ENCODE assay signal across 8 mouse cellular contexts in the genomic region with DNA sequence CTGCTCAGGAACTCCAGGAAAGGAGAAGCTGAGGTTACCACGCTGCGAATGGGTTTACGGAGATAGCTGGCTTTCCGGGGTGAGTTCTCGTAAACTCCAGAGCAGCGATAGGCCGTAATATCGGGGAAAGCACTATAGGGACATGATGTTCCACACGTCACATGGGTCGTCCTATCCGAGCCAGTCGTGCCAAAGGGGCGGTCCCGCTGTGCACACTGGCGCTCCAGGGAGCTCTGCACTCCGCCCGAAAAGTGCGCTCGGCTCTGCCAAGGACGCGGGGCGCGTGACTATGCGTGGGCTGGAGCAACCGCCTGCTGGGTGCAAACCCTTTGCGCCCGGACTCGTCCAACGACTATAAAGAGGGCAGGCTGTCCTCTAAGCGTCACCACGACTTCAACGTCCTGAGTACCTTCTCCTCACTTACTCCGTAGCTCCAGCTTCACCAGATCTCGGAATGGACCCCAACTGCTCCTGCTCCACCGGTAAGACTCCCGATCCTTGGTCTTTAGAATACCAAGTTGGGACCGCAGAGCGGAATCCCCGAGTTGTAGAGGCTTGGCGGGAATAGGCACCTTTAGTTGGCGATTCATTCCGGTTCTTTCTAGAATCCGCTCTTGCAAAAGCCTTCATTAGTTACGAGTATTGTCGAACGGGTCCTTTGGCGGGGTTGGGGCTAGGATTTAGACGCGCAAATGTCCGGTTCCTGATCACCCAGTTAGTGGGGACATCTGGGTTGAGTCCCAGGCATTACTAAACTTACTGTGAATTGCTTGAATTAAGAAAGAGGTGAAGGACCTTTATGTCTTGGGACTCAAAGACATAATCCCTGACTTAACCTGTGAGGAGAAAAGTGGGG. TPM values are rescaled to one million over a fixed set of nuclear protein-coding genes. Genes with fewer than 3 reads are reported as not detected.
DNase-seq lines count a peak whose midpoint lies in the region; ATAC-seq lines count a peak whose summit lies in the region.

TSS of gene Mt1 (plus strand) at position 226 of the 856 bp plus-strand sequence.

- H3K4me2 ChIP-seq in hindbrain, embryonic 15.5 days, result peak within 1 kb of the TSS; percentile 96

- H3K4me3 ChIP-seq in hindbrain, embryonic 15.5 days, result peak within 1 kb of the TSS; percentile 45

- peak; percentile 81 for ATAC-seq in hindbrain, embryonic 15.5 days (ENCODE audit: low FRiP score, low read depth)

- H3K36me3 ChIP-seq in hindbrain, embryonic 15.5 days, result no peaks in the 10 kb centered on the region

- H3K4me1 ChIP-seq in hindbrain, embryonic 15.5 days (replicated peaks), result peaks cover 26% of the 10 kb centered on the region

- no peak within 1 kb of the TSS for H3K27ac ChIP-seq in hindbrain, embryonic 15.5 days (replicated peaks)

- WGBS in hindbrain, embryonic 15.5 days, result under 1% methylated on average over 50 of the region's 50 CpGs

- DNase-seq in adrenal gland, adult (ENCODE audit: inconsistent age in 2 of 2, low spot score in 1 of 2), result peak; percentile 96 to 97
- peak; percentile 53 to 71 for DNase-seq in cerebellum, postnatal 4 days (ENCODE audit: low spot score in 2 of 2)
- peak; percentile 94 for DNase-seq in gastrocnemius, adult 18-20 months (ENCODE audit: low spot score)
- DNase-seq in left cerebral cortex, adult 11 months (ENCODE audit: low spot score), result peak; percentile 86
- DNase-seq in lung, postnatal 36 days, result peak; percentile 90
- peak; percentile 59 for DNase-seq in retina, postnatal 7 days (ENCODE audit: low read depth, low spot score)
- DNase-seq in yolk sac, embryonic 10.5 days (ENCODE audit: low spot score), result peak; percentile 95

- peaks cover 90% of the 10 kb centered on the region for H3K27me3 ChIP-seq in hindbrain, embryonic 15.5 days

- peak within 1 kb of the TSS; percentile 34 for H3K9ac ChIP-seq in hindbrain, embryonic 15.5 days

- no peaks in the 10 kb centered on the region for H3K9me3 ChIP-seq in hindbrain, embryonic 15.5 days

RNA-seq across cellular contexts. Expression of gene Mt1, which starts in this region (rescaled TPM):
- total RNA-seq in gastrocnemius, adult 18-20 months (2021), result 100 to 1,000 TPM in 1 of 2 experiments, 10 to 100 TPM in 1; 22.5 to 181 TPM
- 89.2 and 96.5 TPM in 2 replicates for polyA plus RNA-seq in hindbrain, embryonic 15.5 days (2015; fragmentation: Nextera tagmentation; extraction: Ambion mirVana)
